Mouse (Mus musculus) retina, postnatal 7 days (tissue): Measurements from ENCODE around the gene 1700020A23Rik.

Source experiments
- DNase-seq: peaks from one replicate; pipeline ENCODE4 v3.0.0-alpha.2; 2012; ENCODE audit warnings: low read depth, low spot score

1700020A23Rik gene

DNA sequence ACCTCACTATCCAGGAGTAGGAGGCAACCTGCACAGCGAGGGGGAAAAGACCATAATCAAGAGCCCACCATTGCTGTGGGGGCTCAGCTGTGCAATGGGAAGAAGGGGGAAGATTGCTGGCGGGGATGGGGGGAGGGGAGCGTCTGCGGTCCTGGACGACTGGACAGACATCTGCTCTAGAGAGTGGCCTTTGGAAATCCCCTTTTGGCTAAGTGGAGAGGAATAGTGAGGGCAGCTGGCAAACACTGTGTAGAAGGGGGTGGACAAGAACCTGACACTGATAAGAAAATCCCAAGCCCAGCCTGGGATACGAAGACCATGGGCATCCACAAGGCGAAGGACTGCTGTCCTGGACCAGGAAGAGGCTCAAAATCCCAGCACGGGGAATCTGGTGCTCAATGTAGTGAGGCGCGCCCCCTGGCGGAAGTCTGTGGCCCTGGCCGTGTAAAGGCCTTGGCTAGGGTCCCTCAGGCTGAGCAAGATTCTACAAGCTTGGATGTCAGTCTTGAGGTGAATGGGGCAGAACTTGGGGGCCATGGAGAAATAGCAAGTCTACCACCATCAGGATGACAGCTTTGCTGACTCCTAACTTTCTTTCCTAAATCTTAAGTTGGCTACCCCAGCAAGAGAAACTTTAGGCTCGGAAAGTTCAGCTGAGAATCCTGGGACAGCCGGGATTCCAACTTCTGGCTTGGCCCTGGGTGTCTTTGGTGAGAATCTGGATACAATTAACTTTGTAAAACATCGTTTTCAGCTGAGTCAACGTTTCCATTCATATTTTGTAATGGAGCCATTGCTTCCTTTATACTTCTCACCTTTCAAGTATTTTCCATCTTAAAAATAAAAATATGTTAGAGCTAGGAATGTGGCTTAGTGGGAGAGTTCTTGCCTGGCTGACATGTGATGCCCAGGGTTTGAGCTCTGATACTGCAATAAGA, 6.8 kb downstream of the 1700020A23Rik start:
- DNase-seq: peak; percentile 73

DNA sequence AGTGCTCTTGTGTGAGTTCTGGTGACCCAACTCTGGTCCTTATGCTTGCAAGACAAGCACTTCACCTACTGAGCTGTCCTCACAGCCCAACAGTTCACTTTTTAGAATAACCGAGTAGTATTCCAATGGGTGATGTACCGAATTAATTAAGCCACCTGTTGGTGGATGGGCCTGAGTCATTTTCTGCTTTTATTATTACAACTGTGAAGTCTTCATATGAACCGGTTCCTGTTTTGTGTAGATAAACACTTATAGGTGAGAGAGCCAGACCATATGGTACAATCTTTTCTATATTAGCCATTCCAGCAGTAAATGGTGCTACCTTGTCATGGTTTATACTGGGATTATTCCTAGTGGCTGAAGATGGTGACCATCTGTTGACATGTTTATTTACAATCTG, 7.7 kb downstream of the 1700020A23Rik start:
- no peak for DNase-seq

DNA sequence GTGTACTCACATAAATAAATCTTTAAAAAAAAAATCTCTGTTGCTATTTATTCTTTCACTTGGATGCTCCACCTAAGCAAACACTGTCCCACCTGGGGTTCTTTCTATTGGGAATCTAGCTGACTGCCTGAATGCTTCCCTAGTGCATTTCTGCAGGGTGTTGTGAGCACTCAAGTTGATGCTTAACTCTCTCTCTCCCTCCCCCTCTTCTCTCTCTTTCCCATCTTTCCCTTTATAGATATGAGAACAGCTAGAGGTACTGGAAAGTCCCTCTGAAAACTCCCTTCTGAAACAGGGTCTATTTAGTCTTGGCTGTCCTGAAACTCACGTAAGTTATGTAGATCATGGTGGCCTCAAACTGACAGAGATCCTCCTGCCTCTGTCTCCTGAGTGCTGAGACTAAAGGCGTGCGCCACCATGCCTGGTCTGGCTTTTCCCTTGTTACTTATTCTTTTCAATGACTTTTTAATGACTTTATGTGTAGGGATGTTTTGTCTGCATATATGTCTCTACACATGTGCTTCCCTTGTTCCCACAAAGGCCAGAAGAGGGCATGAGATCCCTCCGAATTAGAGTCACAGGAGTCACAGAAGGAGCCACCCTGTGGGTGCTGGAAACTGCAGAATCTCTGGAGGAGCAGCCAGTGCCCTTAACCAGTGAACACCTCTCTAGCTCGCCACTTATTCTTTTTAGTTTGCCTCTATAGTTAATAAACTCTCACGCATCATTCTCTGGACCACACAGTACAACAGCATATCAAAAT, 9.2 kb downstream of the 1700020A23Rik start:
- DNase-seq: no peak

- DNase-seq: no peak
Observed at GRCm38 (mm10) chr2:130421781-130422620, 16.9 kb downstream of the 1700020A23Rik start.

GRCm38 (mm10) chr2:130423397-130424125, 18.5 kb downstream of the 1700020A23Rik start:
- peak; percentile 60 for DNase-seq

GRCm38 (mm10) chr2:130424126-130424853, 19.2 kb downstream of the 1700020A23Rik start, which contains the start of the genes Vps16 and Pced1a:
Gene Vps16 (plus strand): TSS chr2:130424339.
Gene Pced1a (minus strand): TSS chr2:130424701.
- DNase-seq: peak; percentile 88

DNA sequence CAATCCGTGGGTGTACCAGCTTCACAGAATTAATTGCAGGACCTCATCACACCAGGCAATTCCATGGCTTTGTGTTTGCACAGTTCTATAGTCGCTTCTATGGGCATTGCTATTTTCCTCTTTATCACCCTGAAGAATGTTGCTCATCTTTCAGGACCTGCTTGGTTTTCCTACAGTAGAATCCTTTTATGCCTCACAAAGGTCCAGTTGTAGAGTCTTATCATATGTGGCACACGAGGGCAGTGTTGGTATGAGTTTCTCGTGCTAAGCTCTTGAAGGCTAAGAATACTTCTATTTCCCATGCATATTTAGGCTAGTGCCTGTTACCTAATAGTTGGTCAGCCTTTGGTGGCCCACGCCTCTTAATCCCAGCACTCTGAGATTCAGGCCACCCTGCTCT, 20.1 kb downstream of the 1700020A23Rik start:
- DNase-seq: peak; percentile 23

DNA sequence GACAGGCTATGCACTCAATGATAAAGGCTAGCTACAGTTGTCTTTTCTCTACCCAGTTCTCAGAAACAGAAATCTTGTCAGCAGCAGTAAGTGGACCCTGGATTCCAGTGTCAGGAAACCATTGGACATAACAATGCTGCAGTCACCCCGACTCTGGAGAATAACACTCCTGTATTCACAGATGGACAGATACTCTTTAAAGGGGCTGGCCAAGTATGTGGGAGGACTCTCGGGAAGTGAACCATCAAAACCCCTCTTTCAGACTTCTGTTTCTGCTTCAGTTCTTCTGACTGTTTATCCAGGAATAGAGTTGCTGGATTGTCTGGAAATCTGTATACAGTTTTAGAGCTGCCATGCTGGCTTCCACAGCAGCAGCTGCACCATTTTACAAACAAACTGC, 24.8 kb downstream of the 1700020A23Rik start:
- DNase-seq: no peak

- no peak for DNase-seq
Observed at GRCm38 (mm10) chr2:130430484-130430883, 25.4 kb downstream of the 1700020A23Rik start.

- no peak for DNase-seq
Observed at GRCm38 (mm10) chr2:130432157-130432556, 27.1 kb downstream of the 1700020A23Rik start.

DNA sequence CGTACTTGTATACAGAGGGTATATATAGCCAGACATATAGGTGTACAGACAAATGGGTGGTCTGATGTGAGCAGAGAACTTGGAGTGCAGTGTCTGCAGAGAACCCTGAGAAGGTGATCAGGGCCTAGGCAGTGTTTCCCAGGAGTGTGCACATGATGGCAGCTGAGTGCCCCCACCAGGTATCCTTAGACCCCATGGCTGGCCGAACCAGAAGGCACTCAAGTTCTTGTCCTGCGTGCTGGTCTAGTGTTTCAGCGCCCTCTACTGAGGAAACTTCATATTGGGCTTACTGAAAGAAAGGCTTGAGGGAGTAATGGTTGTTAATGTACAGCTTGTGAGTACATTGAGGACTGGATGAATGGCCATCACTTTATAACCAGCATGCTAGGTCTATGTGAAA, 28.1 kb downstream of the 1700020A23Rik start:
- peak; percentile 29 for DNase-seq

- DNase-seq: no peak
Observed at GRCm38 (mm10) chr2:130436769-130437168, 31.7 kb downstream of the 1700020A23Rik start.

- no peak for DNase-seq
Observed at GRCm38 (mm10) chr2:130438861-130439260, 33.8 kb downstream of the 1700020A23Rik start.

DNA sequence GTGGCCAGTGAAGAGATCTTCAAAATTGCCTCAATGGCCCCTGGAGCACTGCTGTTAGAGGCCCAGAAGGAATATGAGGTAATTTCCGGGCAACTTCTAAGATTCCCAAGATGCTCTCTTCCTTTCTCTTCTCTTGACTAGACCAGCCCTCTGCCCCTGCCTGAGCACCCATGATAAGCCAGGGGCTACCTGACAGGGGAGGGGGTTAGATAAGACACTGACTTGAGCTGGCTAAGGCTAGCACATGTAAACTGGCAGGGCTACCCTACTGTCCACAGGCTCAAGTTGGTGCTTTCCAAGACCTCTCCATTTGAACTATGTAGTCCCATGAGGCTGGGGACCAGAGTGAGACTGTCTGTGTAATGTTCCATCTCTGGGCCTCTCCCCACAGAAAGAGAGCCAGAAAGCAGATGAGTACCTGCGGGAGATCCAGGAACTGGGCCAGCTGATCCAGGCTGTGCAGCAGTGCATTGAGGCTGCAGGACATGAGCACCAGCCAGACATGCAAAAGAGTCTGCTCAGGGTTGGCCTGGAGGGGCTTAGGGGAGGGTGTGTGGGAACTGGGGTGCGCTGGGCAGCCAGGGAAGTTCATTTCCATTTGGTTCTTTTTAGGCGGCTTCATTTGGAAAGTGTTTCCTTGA, 34.9 kb downstream of the 1700020A23Rik start:
- no peak for DNase-seq

- no peak for DNase-seq
Observed at GRCm38 (mm10) chr2:130442162-130442561, 37.1 kb downstream of the 1700020A23Rik start.

DNA sequence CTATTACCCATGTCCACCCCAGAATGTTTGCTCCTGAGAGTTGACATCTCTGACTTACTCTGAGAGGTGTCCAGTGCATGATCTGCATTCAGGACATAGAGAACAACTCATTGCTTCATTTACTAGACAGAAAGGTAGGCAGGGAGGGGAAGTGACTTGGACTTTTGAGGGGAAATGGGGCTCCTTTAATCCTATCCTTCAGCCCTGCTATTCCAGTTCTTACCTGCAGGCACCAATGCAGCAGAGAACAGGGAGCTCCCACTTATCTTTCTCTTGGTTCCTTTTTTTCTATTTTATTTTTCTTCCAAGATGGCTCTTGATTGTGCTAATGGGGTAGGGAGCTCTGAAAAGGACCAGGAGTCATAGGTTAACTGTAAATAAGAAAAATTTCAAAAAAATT, 43.4 kb downstream of the 1700020A23Rik start:
- no peak for DNase-seq

DNA sequence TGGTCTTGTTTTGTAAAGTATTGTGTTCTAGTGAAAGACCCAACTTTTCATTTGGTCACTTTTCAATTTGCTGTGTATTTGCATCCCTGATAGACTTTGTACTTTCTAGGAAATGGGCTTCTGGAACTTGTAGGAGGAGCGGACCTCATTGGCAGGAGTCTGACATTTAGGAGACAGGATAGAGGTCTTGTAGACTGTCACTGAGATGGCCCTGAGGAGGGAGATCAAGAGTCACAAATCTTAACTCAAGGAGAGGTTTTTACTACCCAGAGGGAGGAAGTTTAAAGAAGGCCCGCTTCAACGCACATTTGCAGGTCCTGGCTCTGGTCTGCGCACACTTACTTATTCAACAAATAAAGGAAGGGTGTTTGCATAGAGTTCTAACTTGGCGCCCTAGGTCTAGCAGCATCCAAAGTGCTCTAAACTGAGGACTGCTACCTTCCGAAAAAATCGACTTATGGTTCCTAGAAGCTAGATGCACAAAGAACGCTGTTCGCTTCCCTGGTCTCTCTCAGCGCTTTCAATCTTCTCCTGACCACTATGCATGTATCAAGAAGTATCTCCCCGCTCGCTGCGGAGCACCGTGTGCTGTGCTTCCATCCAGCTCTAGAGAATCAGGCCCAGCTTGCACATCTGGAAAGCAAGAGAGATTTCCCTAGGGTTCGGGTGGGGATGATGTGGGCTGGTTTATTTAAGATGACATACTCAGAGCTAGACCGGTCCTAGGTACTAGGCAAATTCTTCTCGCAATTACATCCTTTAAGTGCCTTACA, 44.1 kb downstream of the 1700020A23Rik start:
- DNase-seq: no peak

DNA sequence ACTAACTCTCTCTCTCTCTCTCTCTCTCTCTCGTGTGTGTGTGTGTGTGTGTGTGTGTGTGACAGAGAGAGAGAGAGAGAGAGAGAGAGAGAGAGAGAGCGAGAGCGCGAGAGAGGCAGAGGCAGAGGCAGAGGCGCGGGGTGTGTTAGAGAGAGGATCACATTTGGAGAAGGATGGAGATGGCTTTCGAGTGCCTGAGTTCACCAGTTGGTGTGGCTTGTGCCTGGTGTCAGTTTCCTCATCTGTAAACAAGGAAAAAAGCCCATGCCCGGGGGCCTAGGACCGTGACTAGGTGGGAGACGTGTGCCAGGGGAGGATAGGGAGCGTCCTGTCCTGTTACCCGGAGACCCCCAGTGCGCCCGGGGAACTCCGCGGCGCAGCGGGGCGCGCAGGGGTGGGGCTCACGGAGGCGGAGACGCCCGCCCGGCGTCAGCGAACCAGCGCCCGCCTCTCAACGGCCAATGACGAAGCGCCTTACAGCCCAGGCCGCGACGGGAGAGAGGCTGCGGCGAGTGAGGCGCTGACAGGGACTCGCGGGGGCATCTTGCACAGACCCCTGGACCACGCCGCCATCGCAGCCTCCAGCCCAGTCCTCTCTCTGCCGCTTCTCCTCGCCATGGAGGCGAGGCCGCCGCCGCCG, 44.9 kb downstream of the 1700020A23Rik start, which contains the start of gene Ptpra:
TSS of gene Ptpra (plus strand) at position 485 of the 640 bp plus-strand sequence.
- DNase-seq: peak; percentile 79
